Mouse (Mus musculus) small intestine, adult 2 months (tissue): ENCODE results near the gene Pik3c2g.

ENCODE experiments used
- CTCF ChIP-seq: fragments of 200-500 bp; IDR thresholded peaks from 2 replicates; pipeline ENCODE4 v1.5.1; 2012; ENCODE audit warnings: low read depth, mild to moderate bottlenecking, control low read depth, inconsistent platforms, low read length, moderate library complexity, mixed read lengths; ENCODE audit not compliant: insufficient replicate concordance, insufficient read length; ENCODE audit errors: extremely low read depth
- POLR2A ChIP-seq: fragments of 200-500 bp; IDR thresholded peaks from 2 replicates; pipeline ENCODE4 v1.6.1; 2012; ENCODE audit warnings: low read depth, mild to moderate bottlenecking, control low read depth, inconsistent platforms, low read length, moderate library complexity

- TF ChIP-seq POLR2A (no peak), CTCF (no peak)
These were observed 347.8 kb downstream of the Pik3c2g start for GRCm38 (mm10) chr6:139934861-139935260.
